Mouse (Mus musculus): Measurements from ENCODE around the gene Pirt. TPM values are rescaled to one million over a fixed set of nuclear protein-coding genes. Genes with fewer than 3 reads are reported as not detected.

The Pirt gene
- total and polyA plus RNA-seq, 2 experiments: not detected

DNA sequence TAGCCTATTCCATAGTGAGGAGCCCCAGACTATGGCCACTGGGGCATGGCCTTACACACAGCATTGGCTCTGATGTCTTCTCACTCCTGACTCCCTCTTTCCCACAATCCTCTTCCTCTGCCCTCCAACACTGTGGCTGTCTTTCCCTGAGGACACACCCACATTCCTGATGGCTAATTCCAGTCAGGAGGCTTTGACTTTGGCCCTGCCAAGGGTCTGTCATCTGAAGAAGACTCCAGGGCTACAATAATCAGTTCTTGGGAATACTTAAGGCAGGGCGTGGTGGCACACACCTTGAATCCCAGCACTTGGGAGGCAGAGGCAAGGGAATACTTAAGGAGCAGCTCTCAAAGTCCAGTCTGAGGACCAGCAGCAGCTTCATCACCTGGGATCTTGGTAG lies 56.8 kb downstream of the Pirt start:
- H3K4me1 ChIP-seq (ENCODE audit: control insufficient read depth, insufficient read depth, low read length): no peaks in the 10 kb centered on the region
- no peak for TF ChIP-seq CTCF (IDR thresholded peaks at IDR 0.05; ENCODE audit: low read depth, low read length)
- TF ChIP-seq POLR2A (IDR thresholded peaks at IDR 0.05; ENCODE audit: extremely low read depth, insufficient read depth, low read length): no peak
- no peaks in the 10 kb centered on the region for H3K36me3 ChIP-seq (ENCODE audit: control insufficient read depth, insufficient read depth, low read length)
- no peaks in the 10 kb centered on the region for H3K79me2 ChIP-seq (ENCODE audit: control insufficient read depth, insufficient read depth, low read length)
- no peak overlapping the region for H3K4me3 ChIP-seq (ENCODE audit: insufficient read depth, low read depth, low read length)
- 82% methylated on average over 1 of the region's 1 CpGs for WGBS
- DNase-seq (ENCODE audit: extremely low read depth, low read depth, low spot score): no peak
- no peaks in the 10 kb centered on the region for H3K27me3 ChIP-seq (ENCODE audit: control insufficient read depth, insufficient read depth, low read length)
- H3K9ac ChIP-seq (ENCODE audit: low read depth, low read length): no peak overlapping the region
- H3K27ac ChIP-seq (replicated peaks; ENCODE audit: insufficient read depth, low read depth, low read length): no peak overlapping the region

DNA sequence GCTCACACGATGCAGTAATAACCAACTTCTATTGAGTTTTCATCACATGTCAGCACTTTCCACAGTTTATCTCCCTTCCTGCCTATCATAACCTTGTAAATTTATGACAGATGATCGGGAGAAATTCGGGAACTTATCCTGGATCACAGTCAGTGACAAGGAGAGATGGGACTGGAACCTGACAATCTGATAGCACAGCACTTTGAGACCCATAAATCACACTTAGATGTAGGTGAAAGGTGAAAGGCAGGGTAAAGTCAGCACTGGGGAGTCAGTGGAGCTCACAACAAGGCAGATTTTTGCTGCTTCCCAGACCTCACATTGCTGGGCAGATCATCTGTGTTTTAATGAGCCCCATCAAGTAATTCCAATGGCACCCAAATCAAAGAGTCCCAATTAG lies 61.7 kb downstream of the Pirt start:
- DNase-seq (ENCODE audit: extremely low read depth, low read depth, low spot score): no peak
- no peaks in the 10 kb centered on the region for H3K79me2 ChIP-seq (ENCODE audit: control insufficient read depth, insufficient read depth, low read length)
- no peak overlapping the region for H3K4me3 ChIP-seq (ENCODE audit: insufficient read depth, low read depth, low read length)
- no peaks in the 10 kb centered on the region for H3K36me3 ChIP-seq (ENCODE audit: control insufficient read depth, insufficient read depth, low read length)
- H3K27ac ChIP-seq (replicated peaks; ENCODE audit: insufficient read depth, low read depth, low read length): no peak overlapping the region
- no peaks in the 10 kb centered on the region for H3K27me3 ChIP-seq (ENCODE audit: control insufficient read depth, insufficient read depth, low read length)
- TF ChIP-seq CTCF (IDR thresholded peaks at IDR 0.05; ENCODE audit: low read depth, low read length) (no peak), POLR2A (IDR thresholded peaks at IDR 0.05; ENCODE audit: extremely low read depth, insufficient read depth, low read length) (no peak)
- no peaks in the 10 kb centered on the region for H3K4me1 ChIP-seq (ENCODE audit: control insufficient read depth, insufficient read depth, low read length)
- WGBS: 72% methylated on average over 3 of the region's 3 CpGs
- no peak overlapping the region for H3K9ac ChIP-seq (ENCODE audit: low read depth, low read length)

DNA sequence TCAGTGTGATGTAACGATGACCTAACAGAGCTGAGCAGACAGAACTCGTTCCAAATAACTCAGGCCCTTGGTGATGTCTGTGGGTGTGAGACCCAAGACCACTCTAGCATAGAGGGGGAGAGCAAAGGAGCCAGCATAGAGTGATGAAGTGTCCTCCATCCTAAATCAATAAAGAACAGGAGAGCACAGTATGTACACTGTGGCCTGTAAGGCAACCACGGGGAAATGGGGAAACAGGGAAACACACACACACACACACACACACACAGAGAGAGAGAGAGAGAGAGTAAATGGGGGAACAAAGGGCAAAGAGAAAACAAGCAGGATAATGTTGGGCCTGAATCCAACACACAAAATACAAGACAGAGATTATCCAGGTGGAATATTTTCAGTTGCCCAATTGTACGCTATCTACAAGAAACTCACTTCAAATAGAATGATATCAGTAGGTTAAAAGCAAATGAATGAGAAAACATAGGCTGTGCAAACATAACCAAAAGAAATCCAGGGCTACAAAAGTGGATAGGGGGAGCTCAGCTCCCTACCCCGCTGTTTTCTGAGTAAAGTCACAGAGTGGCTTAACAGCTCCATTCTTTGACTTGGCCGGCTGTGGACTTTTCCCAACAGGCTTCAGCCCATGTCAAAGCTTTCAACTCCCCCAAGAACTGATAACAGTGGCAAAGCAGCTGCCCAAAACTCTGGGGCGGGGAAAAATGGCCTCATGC lies 64.0 kb downstream of the Pirt start:
- WGBS: 76% methylated on average over 7 of the region's 7 CpGs
- DNase-seq (ENCODE audit: extremely low read depth, low read depth, low spot score): no peak
- Histone ChIP-seq H3K36me3 (ENCODE audit: control insufficient read depth, insufficient read depth, low read length) (no peaks in the 10 kb centered on the region), H3K4me3 (ENCODE audit: insufficient read depth, low read depth, low read length) (no peak overlapping the region), H3K4me1 (ENCODE audit: control insufficient read depth, insufficient read depth, low read length) (no peaks in the 10 kb centered on the region), H3K79me2 (ENCODE audit: control insufficient read depth, insufficient read depth, low read length) (no peaks in the 10 kb centered on the region), H3K9ac (ENCODE audit: low read depth, low read length) (no peak overlapping the region), H3K27ac (replicated peaks; ENCODE audit: insufficient read depth, low read depth, low read length) (no peak overlapping the region), H3K27me3 (ENCODE audit: control insufficient read depth, insufficient read depth, low read length) (no peaks in the 10 kb centered on the region)
- TF ChIP-seq CTCF (IDR thresholded peaks at IDR 0.05; ENCODE audit: low read depth, low read length) (no peak), POLR2A (IDR thresholded peaks at IDR 0.05; ENCODE audit: extremely low read depth, insufficient read depth, low read length) (no peak)

Other genes starting within 250 kb of the Pirt start
- not detected in 2 replicates for gene Tmem238l, start 44.7 kb downstream of the Pirt start, total RNA-seq (2014; rRNA removed)
- not detected in 2 replicates for gene Tmem238l, start 44.7 kb downstream of the Pirt start, polyA plus RNA-seq (2012; rRNA removed)
- 6.6 and 8.7 TPM in 2 replicates for gene Tmem220, start 113.2 kb downstream of the Pirt start, total RNA-seq (2014; rRNA removed)
- 9.5 and 9.9 TPM in 2 replicates for gene Tmem220, start 113.2 kb downstream of the Pirt start, polyA plus RNA-seq (2012; rRNA removed)
- gene Adprm, start 140.6 kb downstream of the Pirt start, total RNA-seq (2014; rRNA removed): 25.2 and 36.5 TPM in 2 replicates
- 10.8 and 14.0 TPM in 2 replicates for gene Adprm, start 140.6 kb downstream of the Pirt start, polyA plus RNA-seq (2012; rRNA removed)
- gene Sco1, start 140.7 kb downstream of the Pirt start, total RNA-seq (2014; rRNA removed): 10.5 and 11.5 TPM in 2 replicates
- 4.8 and 5.5 TPM in 2 replicates for gene Sco1, start 140.7 kb downstream of the Pirt start, polyA plus RNA-seq (2012; rRNA removed)
- gene Myh3, start 166.3 kb downstream of the Pirt start, total RNA-seq (2014; rRNA removed): not detected in 2 replicates
- gene Myh3, start 166.3 kb downstream of the Pirt start, polyA plus RNA-seq (2012; rRNA removed): not detected in 2 replicates